Mouse (Mus musculus) neural tube, embryonic 11.5 days (tissue): ENCODE data around the gene Lamb3. TPM values are rescaled to one million over a fixed set of nuclear protein-coding genes. Genes with fewer than 3 reads are reported as not detected.

Experiments
- ATAC-seq: fragments of 200-750 bp; cut with Nextera tagmentation; 2 replicates; pipeline ENCODE4 v1.8.0; 2017; ENCODE audit warnings: moderate number of reproducible peaks, mild to moderate bottlenecking, moderate TSS enrichment, moderate library complexity; ENCODE audit not compliant: insufficient read depth, low FRiP score, low TSS enrichment
- DNase-seq: peaks from one replicate; pipeline ENCODE4 v3.0.0-alpha.2; 2015; ENCODE audit warnings: low spot score
- H3K27ac ChIP-seq: fragments of 300-500 bp; sonication (generic); 2 replicates; pipeline ENCODE4 v1.5.1; 2014; ENCODE audit warnings: low read depth, mild to moderate bottlenecking, low read length
- H3K27me3 ChIP-seq: fragments of 300-500 bp; sonication (generic); 2 replicates; pipeline ENCODE4 v1.6.1; 2014; ENCODE audit warnings: mild to moderate bottlenecking, low read length, mixed read lengths; ENCODE audit not compliant: control insufficient read depth, insufficient read depth
- H3K36me3 ChIP-seq: fragments of 300-500 bp; sonication (generic); 2 replicates; pipeline ENCODE4 v1.6.1; 2014; ENCODE audit warnings: mild to moderate bottlenecking, low read length, moderate library complexity, mixed read lengths; ENCODE audit not compliant: control insufficient read depth, insufficient read depth
- H3K4me1 ChIP-seq: fragments of 300-500 bp; sonication (generic); 2 replicates; pipeline ENCODE4 v1.6.1; 2014; ENCODE audit warnings: low read length, mixed read lengths; ENCODE audit not compliant: control insufficient read depth, insufficient read depth
- H3K4me2 ChIP-seq: fragments of 300-500 bp; sonication (generic); 2 replicates; pipeline ENCODE4 v1.6.1; 2014; ENCODE audit warnings: low read depth, mild to moderate bottlenecking, moderate library complexity
- H3K4me3 ChIP-seq: fragments of 300-500 bp; sonication (generic); 2 replicates; pipeline ENCODE4 v1.5.1; 2014; ENCODE audit warnings: low read depth, low read length
- H3K9ac ChIP-seq: fragments of 300-500 bp; sonication (generic); 2 replicates; pipeline ENCODE4 v1.6.1; 2014; ENCODE audit warnings: mild to moderate bottlenecking, low read length
- H3K9me3 ChIP-seq: fragments of 300-500 bp; sonication (generic); 2 replicates; pipeline ENCODE4 v1.6.1; 2016; ENCODE audit warnings: low read length; ENCODE audit not compliant: control insufficient read depth
- WGBS: fragments of 180-500 bp; shearing (Covaris S2); extraction: QIAGEN DNeasy Blood & Tissue Kit; methylation state at CpG from one replicate; pipeline ENCODE4 v1.1.7; 2014; 5-methylcytosine and 5-hydroxymethylcytosine counted together
- polyA plus RNA-seq: library from polyadenylated mRNA; unstranded; fragments of >200 nt; fragmentation: Nextera tagmentation; extraction: Ambion mirVana; gene quantifications from 2 replicates; pipeline ENCODE4 v1.2.1, GENCODE M21; 2014

Gene Lamb3
- polyA plus RNA-seq, 1 experiment from 2014 or later = 0.62 TPM

GRCm38 (mm10) chr1:193369091-193369490 is 161.6 kb downstream of the Lamb3 start:
- ATAC-seq (no peak), DNase-seq (no peak)
- Histone ChIP-seq H3K9ac (no peak overlapping the region), H3K4me2 (peak overlapping the region; percentile 46), H3K36me3 (no peaks in the 10 kb centered on the region), H3K4me1 (no peaks in the 10 kb centered on the region; the same call in 1 of the 2 replicates), H3K4me3 (no peak overlapping the region; the same call in 1 of the 2 replicates), H3K27me3 (no peaks in the 10 kb centered on the region), H3K9me3 (no peaks in the 10 kb centered on the region), H3K27ac (no peak overlapping the region)
- WGBS = 54% methylated on average over 8 of the region's 8 CpGs

- H3K4me2 ChIP-seq = peak within 1 kb of the TSS; percentile 46
- H3K27ac ChIP-seq = no peak within 1 kb of the TSS
- H3K36me3 ChIP-seq = no peaks in the 10 kb centered on the region
- DNase-seq = peak; percentile 62
- H3K9me3 ChIP-seq = no peaks in the 10 kb centered on the region
- H3K4me3 ChIP-seq = peak within 1 kb of the TSS; percentile 34
- H3K9ac ChIP-seq = peak within 1 kb of the TSS; percentile 45; the same call in 1 of the 2 replicates
- peak; percentile 58; the same call in 1 of the 2 replicates for ATAC-seq
- no peaks in the 10 kb centered on the region for H3K27me3 ChIP-seq
- 8% methylated on average over 2 of the region's 2 CpGs for WGBS
- H3K4me1 ChIP-seq = no peaks in the 10 kb centered on the region; the same call in 1 of the 2 replicates
Measured at GRCm38 (mm10) chr1:193370096-193370495, 162.6 kb downstream of the Lamb3 start, which contains the start of gene Camk1g. Gene Camk1g, minus strand, starts transcription at chr1:193370298.

GRCm38 (mm10) chr1:193373906-193374413 is 166.5 kb downstream of the Lamb3 start:
- Histone ChIP-seq H3K27me3 (no peaks in the 10 kb centered on the region), H3K4me3 (no peak overlapping the region), H3K9me3 (no peaks in the 10 kb centered on the region), H3K4me2 (no peak overlapping the region), H3K9ac (no peak overlapping the region), H3K27ac (no peak overlapping the region), H3K36me3 (no peaks in the 10 kb centered on the region), H3K4me1 (no peaks in the 10 kb centered on the region; the same call in 1 of the 2 replicates)
- no peak for DNase-seq
- 81% methylated on average over 6 of the region's 6 CpGs for whole genome bisulfite sequencing
- no peak for ATAC-seq

GRCm38 (mm10) chr1:193376478-193377134 is 169.1 kb downstream of the Lamb3 start:
- Histone ChIP-seq H3K27ac (no peak overlapping the region), H3K9me3 (no peaks in the 10 kb centered on the region), H3K9ac (no peak overlapping the region), H3K36me3 (no peaks in the 10 kb centered on the region), H3K4me2 (no peak overlapping the region), H3K4me3 (no peak overlapping the region), H3K4me1 (peaks cover under 1% of the 10 kb centered on the region; the same call in 1 of the 2 replicates), H3K27me3 (no peaks in the 10 kb centered on the region)
- DNase-seq = peak; percentile 62
- ATAC-seq = peak; percentile 51
- 47% methylated on average over 4 of the region's 4 CpGs for WGBS

- H3K9ac ChIP-seq = no peak overlapping the region
- WGBS = 78% methylated on average over 6 of the region's 6 CpGs
Measured at GRCm38 (mm10) chr1:193379634-193380033, 172.1 kb downstream of the Lamb3 start.

GRCm38 (mm10) chr1:193380877-193381276 is 173.4 kb downstream of the Lamb3 start:
- Histone ChIP-seq H3K9me3 (no peaks in the 10 kb centered on the region), H3K27me3 (no peaks in the 10 kb centered on the region), H3K4me1 (peaks cover 10% of the 10 kb centered on the region), H3K9ac (no peak overlapping the region), H3K36me3 (no peaks in the 10 kb centered on the region), H3K4me2 (no peak overlapping the region), H3K27ac (no peak overlapping the region), H3K4me3 (no peak overlapping the region)
- no peak for ATAC-seq
- no peak for DNase-seq
- 85% methylated on average over 5 of the region's 5 CpGs for WGBS

More at GRCm38 (mm10) chr1:193379634-193380033, 172.1 kb downstream of the Lamb3 start:
- no peaks in the 10 kb centered on the region for H3K27me3 ChIP-seq
- H3K4me2 ChIP-seq = no peak overlapping the region
- DNase-seq (no peak), ATAC-seq (no peak)
- no peaks in the 10 kb centered on the region for H3K9me3 ChIP-seq
- H3K27ac ChIP-seq = no peak overlapping the region
- H3K4me3 ChIP-seq = no peak overlapping the region
- H3K4me1 ChIP-seq = peaks cover 6% of the 10 kb centered on the region; the same call in 1 of the 2 replicates
- H3K36me3 ChIP-seq = no peaks in the 10 kb centered on the region

- Histone ChIP-seq H3K27ac (peak overlapping the region; percentile 3; the same call in 1 of the 2 replicates), H3K4me1 (peaks cover 17% of the 10 kb centered on the region), H3K9ac (peak overlapping the region; percentile 9; the same call in 1 of the 2 replicates), H3K9me3 (no peaks in the 10 kb centered on the region), H3K4me3 (no peak overlapping the region), H3K27me3 (no peaks in the 10 kb centered on the region), H3K4me2 (peak overlapping the region; percentile 39), H3K36me3 (no peaks in the 10 kb centered on the region)
- 32% methylated on average over 11 of the region's 11 CpGs for WGBS
- ATAC-seq (0 out of 2 replicates have a peak, but pooled peaks have one; percentile 1), DNase-seq (peak; percentile 38)
Measured at GRCm38 (mm10) chr1:193381597-193382404, 174.3 kb downstream of the Lamb3 start.

GRCm38 (mm10) chr1:193382435-193382834 is 174.9 kb downstream of the Lamb3 start:
- H3K27ac ChIP-seq = peak overlapping the region; percentile 3; the same call in 1 of the 2 replicates
- no peaks in the 10 kb centered on the region for H3K27me3 ChIP-seq
- peak overlapping the region; percentile 39 for H3K4me2 ChIP-seq
- no peaks in the 10 kb centered on the region for H3K36me3 ChIP-seq
- peak; percentile 78 for ATAC-seq
- H3K4me1 ChIP-seq = peaks cover 17% of the 10 kb centered on the region
- WGBS = 1% methylated on average over 8 of the region's 8 CpGs
- no peaks in the 10 kb centered on the region for H3K9me3 ChIP-seq
- H3K4me3 ChIP-seq = peak overlapping the region; percentile 10; the same call in 1 of the 2 replicates
- peak overlapping the region; percentile 9; the same call in 1 of the 2 replicates for H3K9ac ChIP-seq
- peak; percentile 83 for DNase-seq
